Mouse (Mus musculus) heart, embryonic 16.5 days (tissue): ENCODE measurements around the gene Actn1. TPM values are rescaled to one million over a fixed set of nuclear protein-coding genes. Genes with fewer than 3 reads are reported as not detected.
A peak's percentile ranks its signal among the peaks of the same experiment; 100 is the strongest.
"Not testable (repeated sequence)": the region's sequence is repeated elsewhere in the genome, so short reads cannot be mapped to it uniquely, and the experiment has no call there.

ENCODE experiments used
- ATAC-seq: fragments of 200-750 bp; cut with Nextera tagmentation; replicated peaks from 2 replicates; pipeline ENCODE4 v1.8.0; 2017; ENCODE audit warnings: moderate number of reproducible peaks; ENCODE audit not compliant: insufficient read depth, low FRiP score; ENCODE audit errors: extremely low read depth
- H3K27ac ChIP-seq: fragments of 300-500 bp; sonication (generic); 2 replicates; pipeline ENCODE4 v1.5.1; 2014; ENCODE audit warnings: mild to moderate bottlenecking, low read length, control low read depth, moderate library complexity
- H3K27me3 ChIP-seq: fragments of 300-500 bp; sonication (generic); 2 replicates; pipeline ENCODE4 v1.6.1; 2014; ENCODE audit warnings: low read length, mixed read lengths; ENCODE audit not compliant: control insufficient read depth, insufficient read depth
- H3K36me3 ChIP-seq: fragments of 300-500 bp; sonication (generic); 2 replicates; pipeline ENCODE4 v1.6.1; 2014; ENCODE audit not compliant: control insufficient read depth, insufficient read depth
- H3K4me1 ChIP-seq: fragments of 300-500 bp; sonication (generic); 2 replicates; pipeline ENCODE4 v1.6.1; 2014; ENCODE audit warnings: low read length, mixed read lengths; ENCODE audit not compliant: control insufficient read depth, insufficient read depth
- H3K4me2 ChIP-seq: fragments of 300-500 bp; sonication (generic); 2 replicates; pipeline ENCODE4 v1.6.1; 2014; ENCODE audit warnings: low read depth, mild to moderate bottlenecking, control low read depth, low read length
- H3K4me3 ChIP-seq: fragments of 300-500 bp; sonication (generic); 2 replicates; pipeline ENCODE4 v1.5.1; 2014; ENCODE audit warnings: mild to moderate bottlenecking, control low read depth, low read length
- H3K9ac ChIP-seq: fragments of 300-500 bp; sonication (generic); 2 replicates; pipeline ENCODE4 v1.6.1; 2014; ENCODE audit warnings: low read length, control low read depth
- H3K9me3 ChIP-seq: fragments of 300-500 bp; sonication (generic); replicated peaks from 2 replicates; pipeline ENCODE4 v1.6.1; 2016; ENCODE audit warnings: low read length; ENCODE audit not compliant: control insufficient read depth
- WGBS: fragments of 180-500 bp; shearing (Covaris S2); extraction: QIAGEN DNeasy Blood & Tissue Kit; methylation state at CpG from one replicate; pipeline ENCODE4 v1.1.7; 2014; 5-methylcytosine and 5-hydroxymethylcytosine counted together
- polyA plus RNA-seq: library from polyadenylated mRNA; unstranded; fragments of >200 nt; fragmentation: Nextera tagmentation; extraction: Ambion mirVana; gene quantifications from 2 replicates; pipeline ENCODE4 v1.2.1, GENCODE M21; 2015

Gene Actn1
- polyA plus RNA-seq, 1 experiment from 2014 or later: 31.0 TPM

DNA sequence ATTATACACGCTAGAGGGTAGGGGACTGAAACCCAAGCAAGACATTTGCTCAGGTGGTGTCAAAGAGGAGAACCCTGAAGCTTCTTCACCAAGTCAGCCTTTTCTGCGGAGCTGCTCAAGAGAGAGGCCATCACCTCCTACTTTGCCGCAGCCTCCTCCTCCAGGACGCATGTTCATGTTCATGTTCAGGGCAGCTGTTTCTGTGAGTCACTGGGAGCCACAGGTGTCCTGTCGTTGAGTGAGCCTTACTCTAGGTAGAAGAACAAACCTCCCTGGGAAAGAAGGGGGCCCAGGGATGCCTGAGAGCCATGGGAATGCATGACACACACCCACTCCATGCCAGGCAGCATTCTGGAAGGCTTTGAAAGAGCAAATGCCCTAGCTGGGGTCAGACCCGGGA is 7.8 kb upstream of the Actn1 start:
- H3K4me3 ChIP-seq: no peak overlapping the region
- no peak overlapping the region for H3K27ac ChIP-seq
- no peaks in the 10 kb centered on the region for H3K9me3 ChIP-seq
- no peak for ATAC-seq
- no peak overlapping the region for H3K9ac ChIP-seq
- no peaks in the 10 kb centered on the region for H3K27me3 ChIP-seq
- H3K36me3 ChIP-seq: no peaks in the 10 kb centered on the region
- H3K4me1 ChIP-seq: peaks cover 13% of the 10 kb centered on the region
- H3K4me2 ChIP-seq: no peak overlapping the region
- WGBS: 84% methylated on average over 6 of the region's 6 CpGs

DNA sequence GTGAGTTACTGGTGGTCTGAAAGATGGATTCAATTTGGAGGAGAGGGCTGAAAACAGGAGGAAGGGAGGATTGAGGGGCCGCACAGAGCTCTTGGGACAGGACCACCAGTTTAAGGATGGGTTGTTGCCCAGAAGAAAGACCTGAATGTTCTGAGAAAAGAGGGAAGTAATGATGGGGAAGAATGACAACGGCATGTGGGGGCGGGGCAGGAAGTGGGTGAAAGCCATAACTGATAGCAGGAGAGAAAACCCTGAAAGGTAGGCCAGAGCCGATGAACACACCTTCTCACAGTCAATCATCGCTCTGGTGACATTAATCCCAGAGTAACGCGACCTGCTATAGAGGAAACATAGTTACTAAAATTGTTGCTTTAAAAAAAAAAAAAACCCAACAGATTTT is 4.2 kb upstream of the Actn1 start:
- H3K4me1 ChIP-seq: peaks cover 10% of the 10 kb centered on the region
- 76% methylated on average over 7 of the region's 7 CpGs for WGBS
- ATAC-seq: not testable (repeated sequence)

DNA sequence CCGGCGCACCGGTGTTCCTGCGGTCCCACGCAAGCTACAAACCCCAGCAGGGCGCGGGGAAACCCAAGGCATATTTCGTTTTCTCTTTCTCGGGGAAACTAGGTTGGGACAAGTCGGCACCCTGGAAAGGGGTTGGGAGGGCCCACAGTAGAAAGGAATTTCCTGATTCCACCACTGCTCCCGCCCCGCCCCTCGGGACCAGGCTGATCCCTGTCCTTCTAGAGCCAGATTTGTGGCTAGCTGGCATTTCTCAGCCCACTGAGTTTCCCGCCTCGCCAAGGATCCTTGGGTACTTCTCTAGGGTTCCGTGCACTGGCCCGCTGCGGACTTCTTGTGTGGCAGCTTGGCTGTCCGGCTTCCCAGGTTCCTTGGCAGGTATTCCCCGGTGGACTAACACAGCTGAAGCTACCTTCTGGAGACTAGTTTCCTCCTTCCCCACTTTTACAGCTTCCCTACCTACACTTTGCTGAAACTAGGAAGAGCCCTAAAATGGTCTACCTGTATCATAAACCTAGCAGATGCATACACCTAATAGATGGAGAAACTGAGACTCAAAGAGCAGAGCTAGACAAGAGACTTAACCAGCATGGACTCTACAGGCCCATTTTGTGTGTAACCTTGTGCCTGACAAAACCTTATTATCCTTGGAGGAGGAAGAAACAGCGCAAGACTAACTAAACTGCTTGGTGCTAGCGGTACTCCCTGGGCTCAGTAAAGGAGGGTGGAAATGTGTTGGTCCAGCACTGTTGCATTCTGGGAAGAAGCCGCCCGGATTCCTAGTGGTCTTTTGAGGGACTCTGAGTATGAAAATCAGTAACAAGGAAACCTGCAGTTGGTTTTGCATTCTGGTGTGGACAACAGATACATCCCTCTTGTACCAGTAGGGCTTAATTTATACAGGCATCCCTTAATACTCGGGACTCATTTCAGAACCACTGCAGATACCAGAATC is 849 bp upstream of the Actn1 start:
- Histone ChIP-seq H3K4me2 (peak overlapping the region; percentile 91), H3K27me3 (no peaks in the 10 kb centered on the region), H3K4me3 (peak overlapping the region; percentile 87), H3K9ac (peak overlapping the region; percentile 94), H3K9me3 (no peaks in the 10 kb centered on the region), H3K27ac (peak overlapping the region; percentile 98), H3K4me1 (peaks cover 27% of the 10 kb centered on the region), H3K36me3 (no peaks in the 10 kb centered on the region)
- peak; percentile 12 for ATAC-seq
- 16% methylated on average over 25 of the region's 25 CpGs for WGBS

More for the DNA sequence above, 4.2 kb upstream of the Actn1 start:
- H3K4me2 ChIP-seq, H3K36me3 ChIP-seq, H3K9ac ChIP-seq, H3K9me3 ChIP-seq, H3K27ac ChIP-seq, H3K27me3 ChIP-seq, H3K4me3 ChIP-seq: not testable (repeated sequence)

DNA sequence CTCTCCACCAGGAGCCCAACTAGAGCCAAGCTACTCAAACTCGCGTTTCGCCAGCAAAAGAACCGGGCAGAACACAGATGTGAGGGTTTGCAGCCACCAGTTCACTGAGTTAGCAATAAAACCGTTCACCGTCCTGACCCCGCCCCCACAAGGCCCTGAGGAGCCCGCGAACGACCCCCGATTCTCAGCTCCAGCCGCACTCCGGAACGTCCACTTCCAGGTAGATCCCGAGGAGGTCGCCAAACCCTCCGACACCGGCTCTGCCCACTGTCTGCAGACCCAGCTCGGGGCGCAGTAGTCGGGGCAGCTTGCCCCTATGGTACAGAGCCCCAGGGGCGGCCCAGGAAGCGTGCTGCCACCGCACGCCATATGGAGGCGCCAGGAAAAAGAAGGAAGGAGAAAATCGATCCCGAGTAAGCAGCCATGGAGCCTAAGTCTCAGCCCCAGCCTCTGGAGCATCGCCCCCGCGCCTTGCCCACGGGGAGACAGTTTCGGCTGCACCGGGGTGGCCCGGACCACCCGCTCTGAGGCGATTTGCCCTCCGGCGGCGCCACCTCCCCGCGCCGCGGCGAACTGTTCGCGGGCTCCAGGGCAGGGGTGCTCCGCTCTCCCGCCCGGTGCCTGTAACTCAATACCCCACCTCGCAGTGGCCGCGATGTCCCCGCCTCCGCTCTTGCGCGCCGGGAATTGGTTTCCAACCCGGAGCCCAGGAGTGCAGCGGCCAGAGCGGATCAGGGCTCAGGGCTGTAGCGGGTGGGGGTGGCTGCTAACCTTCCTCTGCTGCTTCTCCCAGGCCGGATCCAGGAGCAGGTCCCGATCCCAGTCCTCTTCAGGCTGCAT is 735 bp downstream of the Actn1 start:
- Histone ChIP-seq H3K4me2 (peak overlapping the region; percentile 91), H3K27me3 (no peaks in the 10 kb centered on the region), H3K9me3 (no peaks in the 10 kb centered on the region), H3K36me3 (no peaks in the 10 kb centered on the region), H3K4me3 (peak overlapping the region; percentile 87), H3K27ac (peak overlapping the region; percentile 98), H3K4me1 (peaks cover 27% of the 10 kb centered on the region), H3K9ac (peak overlapping the region; percentile 94)
- WGBS: under 1% methylated on average over 64 of the region's 64 CpGs
- peak; percentile 76 for ATAC-seq

DNA sequence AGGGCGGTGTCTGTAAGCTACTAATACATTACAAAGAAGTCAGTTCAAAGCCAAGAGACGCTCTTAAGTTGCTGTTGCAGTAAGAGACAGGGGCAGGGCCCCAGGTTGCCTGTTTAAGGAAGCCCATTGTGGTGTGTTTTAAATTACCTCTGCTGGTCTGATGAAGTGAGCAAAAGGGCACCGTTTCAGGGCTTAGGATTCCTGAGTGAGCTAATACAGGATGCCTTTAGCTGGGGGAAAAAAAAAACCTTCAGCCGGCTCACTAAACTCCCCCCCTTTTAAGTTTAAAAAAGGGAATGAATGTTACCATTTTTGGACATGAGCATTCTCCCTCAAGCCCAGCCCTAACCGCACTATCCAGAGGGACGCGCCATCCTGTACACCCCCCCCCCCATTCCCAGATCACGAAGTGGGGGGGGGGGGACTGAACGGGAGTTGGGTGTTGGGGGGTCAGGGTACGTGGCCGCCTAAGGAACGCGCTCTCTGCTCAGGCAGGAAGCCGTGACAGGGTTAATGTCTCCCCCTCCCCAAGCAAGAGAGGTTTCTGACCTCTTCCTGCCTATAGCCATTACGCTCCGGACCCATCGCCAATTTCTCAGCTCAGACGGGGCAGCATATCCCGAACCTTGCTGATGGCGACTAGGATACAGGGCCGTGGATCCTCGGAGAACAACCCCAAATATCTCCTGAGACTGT is 1.5 kb downstream of the Actn1 start:
- WGBS: 1% methylated on average over 22 of the region's 22 CpGs
- H3K4me3 ChIP-seq: peak overlapping the region; percentile 87
- ATAC-seq: no peak

DNA sequence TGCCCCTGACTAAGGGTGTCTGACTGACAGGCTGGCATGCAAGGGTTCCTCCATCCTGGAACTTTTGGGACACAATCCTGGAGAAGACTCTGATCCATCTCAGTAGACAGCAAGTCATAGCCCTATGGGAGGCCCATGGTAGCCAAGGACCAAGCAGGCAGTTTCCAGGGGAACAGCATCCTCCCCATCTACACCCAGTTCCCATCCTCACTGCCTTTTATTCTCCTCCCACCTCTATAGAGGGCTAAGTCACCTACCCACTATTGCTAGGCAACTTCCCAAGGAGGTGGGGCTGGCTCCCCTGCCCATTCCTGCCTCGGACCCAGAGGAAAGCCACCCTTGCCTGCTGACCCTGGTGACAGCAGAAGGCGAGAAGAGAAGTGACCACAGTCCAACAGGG is 8.2 kb downstream of the Actn1 start:
- H3K27ac ChIP-seq: no peak overlapping the region
- H3K36me3 ChIP-seq: no peaks in the 10 kb centered on the region
- H3K4me2 ChIP-seq: no peak overlapping the region
- H3K9ac ChIP-seq: no peak overlapping the region
- no peaks in the 10 kb centered on the region for H3K9me3 ChIP-seq
- ATAC-seq: no peak
- H3K27me3 ChIP-seq: no peaks in the 10 kb centered on the region
- WGBS: 58% methylated on average over 2 of the region's 2 CpGs
- H3K4me3 ChIP-seq: no peak overlapping the region
- peaks cover 46% of the 10 kb centered on the region for H3K4me1 ChIP-seq

More for the DNA sequence above, 1.5 kb downstream of the Actn1 start:
- peaks cover 33% of the 10 kb centered on the region for H3K4me1 ChIP-seq
- peak overlapping the region; percentile 91 for H3K4me2 ChIP-seq
- H3K9ac ChIP-seq: peak overlapping the region; percentile 94
- H3K27ac ChIP-seq: peak overlapping the region; percentile 98
- H3K9me3 ChIP-seq: no peaks in the 10 kb centered on the region
- H3K36me3 ChIP-seq: no peaks in the 10 kb centered on the region
- no peaks in the 10 kb centered on the region for H3K27me3 ChIP-seq

DNA sequence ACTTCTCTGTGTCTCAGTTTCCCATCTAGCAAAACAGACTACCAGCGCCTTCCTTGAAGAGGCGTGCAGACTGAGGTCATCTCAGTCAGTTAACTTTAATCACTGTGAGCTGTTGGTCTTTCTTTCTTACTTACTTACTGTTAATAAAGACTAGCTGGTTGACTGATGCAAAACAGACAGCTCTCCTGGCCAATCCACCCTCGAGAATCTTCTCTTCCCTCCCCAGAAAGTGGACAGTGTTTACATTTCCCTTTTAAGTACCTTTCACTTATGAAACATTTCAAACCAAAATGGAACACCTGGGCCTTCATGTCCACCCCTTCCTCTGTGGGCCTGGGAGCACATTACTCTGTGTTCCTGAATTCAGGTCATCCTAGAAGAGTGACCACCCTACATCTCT is 8.6 kb downstream of the Actn1 start:
- H3K4me1 ChIP-seq: peaks cover 49% of the 10 kb centered on the region
- no peaks in the 10 kb centered on the region for H3K9me3 ChIP-seq
- no peaks in the 10 kb centered on the region for H3K27me3 ChIP-seq
- H3K4me3 ChIP-seq: no peak overlapping the region
- H3K36me3 ChIP-seq: no peaks in the 10 kb centered on the region
- H3K27ac ChIP-seq: no peak overlapping the region
- 61% methylated on average over 3 of the region's 3 CpGs for WGBS
- ATAC-seq: no peak
- no peak overlapping the region for H3K9ac ChIP-seq
- no peak overlapping the region for H3K4me2 ChIP-seq

DNA sequence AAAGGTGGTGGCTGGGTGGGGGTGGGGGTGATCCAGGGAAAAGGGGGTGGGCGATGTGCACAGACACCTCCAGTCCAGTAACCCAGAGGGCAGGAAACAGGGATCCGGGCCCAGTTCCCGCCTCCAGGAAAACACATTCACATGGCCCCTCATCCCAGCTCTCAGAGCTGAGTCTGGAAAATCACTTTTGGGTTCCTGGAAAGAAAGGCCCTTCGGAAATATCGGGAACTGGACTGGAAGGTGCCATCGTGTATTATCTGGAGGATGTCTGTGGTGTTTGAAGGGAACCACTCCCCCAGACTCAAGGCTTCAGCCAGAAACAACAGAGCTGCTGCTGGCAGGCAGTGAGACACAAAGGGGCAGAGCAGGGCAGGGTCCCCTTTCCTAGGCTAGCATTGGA is 10.6 kb downstream of the Actn1 start:
- WGBS: 39% methylated on average over 6 of the region's 6 CpGs
- no peaks in the 10 kb centered on the region for H3K27me3 ChIP-seq
- H3K9me3 ChIP-seq: no peaks in the 10 kb centered on the region
- H3K9ac ChIP-seq: peak overlapping the region; percentile 26; the same call in 1 of the 2 replicates
- H3K27ac ChIP-seq: peak overlapping the region; percentile 20; the same call in 1 of the 2 replicates
- no peaks in the 10 kb centered on the region for H3K36me3 ChIP-seq
- H3K4me3 ChIP-seq: no peak overlapping the region
- no peak for ATAC-seq
- no peak overlapping the region; the same call in 1 of the 2 replicates for H3K4me2 ChIP-seq
- peaks cover 69% of the 10 kb centered on the region for H3K4me1 ChIP-seq
